Mouse (Mus musculus): ENCODE data around the gene Hectd1. TPM values are rescaled to one million over a fixed set of nuclear protein-coding genes. Genes with fewer than 3 reads are reported as not detected.
A peak's percentile ranks its signal among the peaks of the same experiment; 100 is the strongest.

The Hectd1 gene
- total and polyA plus RNA-seq, 2 experiments from 2014 or later = 28.0 to 67.1 TPM

DNA sequence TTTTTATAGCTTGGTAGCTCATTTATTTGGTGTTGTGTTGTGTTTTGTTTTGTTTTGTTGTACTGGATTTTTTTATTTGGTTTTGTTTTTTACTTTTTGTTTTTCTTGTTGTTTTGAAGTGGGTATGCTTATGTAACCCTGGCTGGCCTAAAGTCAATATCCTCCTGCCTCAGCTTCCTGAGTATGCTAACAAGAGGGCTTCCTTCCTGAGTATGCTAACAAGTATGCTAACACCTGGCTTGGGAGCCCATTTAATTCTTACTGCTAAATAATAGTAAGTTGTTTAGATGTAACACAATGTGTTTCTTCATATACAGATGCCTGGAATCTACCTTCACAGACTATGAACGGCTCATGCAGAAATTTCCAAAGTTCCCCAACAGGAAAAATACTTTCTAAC lies 1.3 kb upstream of the Hectd1 start:
- no peak for ATAC-seq
- no peak for TF ChIP-seq CTCF (IDR thresholded peaks at IDR 0.05; ENCODE audit: low read depth)
- Histone ChIP-seq H3K4me3 (ENCODE audit: low read length) (peak overlapping the region; percentile 97; the same call in 1 of the 2 replicates), H3K9me3 (ENCODE audit: low read length) (no peaks in the 10 kb centered on the region), H3K4me2 (ENCODE audit: low read depth, low read length) (peak overlapping the region; percentile 67), H3K27me3 (ENCODE audit: insufficient read depth, low read length) (no peaks in the 10 kb centered on the region), H3K4me1 (ENCODE audit: insufficient read depth, low read length) (peaks cover 6% of the 10 kb centered on the region), H3K36me3 (ENCODE audit: insufficient read depth, low read length) (no peaks in the 10 kb centered on the region), H3K9ac (replicated peaks; ENCODE audit: low read length) (no peak overlapping the region), H3K27ac (peak overlapping the region; percentile 99; the same call in 1 of the 2 replicates)
- no peak for DNase-seq (ENCODE audit: low spot score)
- WGBS = 90% methylated on average over 1 of the region's 1 CpGs

DNA sequence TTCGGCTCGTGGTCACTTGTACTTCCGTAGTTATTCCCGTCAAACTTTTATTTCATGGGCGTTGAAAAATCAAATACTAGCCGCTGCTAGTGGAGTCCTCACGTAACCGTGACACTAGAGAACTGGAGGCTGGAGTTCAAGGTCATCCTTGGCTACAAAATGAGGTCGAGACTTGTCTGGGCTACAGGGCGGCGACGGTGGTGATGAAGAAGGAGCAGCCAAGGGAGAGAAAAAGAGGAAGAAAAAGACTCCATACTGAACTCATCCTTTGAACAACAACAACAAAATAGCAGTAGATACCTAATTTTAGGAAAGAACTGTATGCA lies 704 bp upstream of the Hectd1 start:
- Histone ChIP-seq H3K4me1 (ENCODE audit: insufficient read depth, low read length) (peaks cover 6% of the 10 kb centered on the region), H3K36me3 (ENCODE audit: insufficient read depth, low read length) (0 out of 2 replicates have a peak, but pooled peaks cover under 1% of the 10 kb centered on the region), H3K4me3 (ENCODE audit: low read length) (peak overlapping the region; percentile 97), H3K27ac (peak overlapping the region; percentile 99), H3K9me3 (ENCODE audit: low read length) (no peaks in the 10 kb centered on the region), H3K4me2 (ENCODE audit: low read depth, low read length) (peak overlapping the region; percentile 67), H3K27me3 (ENCODE audit: insufficient read depth, low read length) (no peaks in the 10 kb centered on the region), H3K9ac (replicated peaks; ENCODE audit: low read length) (peak overlapping the region; percentile 99)
- WGBS = under 1% methylated on average over 12 of the region's 12 CpGs
- no peak for ATAC-seq
- TF ChIP-seq CTCF (IDR thresholded peaks at IDR 0.05; ENCODE audit: low read depth) = no peak
- no peak for DNase-seq (ENCODE audit: low spot score)

DNA sequence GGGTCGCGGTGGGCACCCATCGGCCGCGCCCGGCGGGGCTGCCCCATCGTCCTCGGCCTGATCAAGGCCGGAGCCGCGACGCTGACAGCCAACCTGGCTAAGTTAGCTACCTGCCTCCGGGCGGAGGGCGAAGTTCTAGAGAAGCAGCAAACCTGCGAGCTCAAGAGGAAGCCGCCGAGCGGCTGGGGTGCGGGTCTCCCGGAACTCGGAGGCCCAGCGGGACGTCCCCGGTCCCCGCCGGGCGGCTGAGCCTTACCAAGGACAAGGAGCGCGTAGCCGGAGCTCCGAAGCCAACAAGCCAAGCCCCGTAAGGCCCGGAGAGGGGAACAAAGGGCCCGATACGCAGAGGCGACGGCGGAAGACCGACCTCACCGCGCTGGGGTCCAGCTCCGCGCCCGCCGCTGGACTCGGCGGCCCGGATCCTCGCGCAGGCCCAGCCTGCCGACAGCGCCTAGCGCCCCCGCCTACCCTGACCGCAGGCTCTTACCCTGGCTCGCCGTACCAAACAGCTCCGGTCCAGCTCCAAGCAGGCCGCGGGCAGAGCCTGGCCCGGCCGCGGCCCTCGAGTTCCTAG lies 533 bp downstream of the Hectd1 start:
- Histone ChIP-seq H3K27me3 (ENCODE audit: insufficient read depth, low read length) (no peaks in the 10 kb centered on the region), H3K4me2 (ENCODE audit: low read depth, low read length) (peak overlapping the region; percentile 67), H3K27ac (peak overlapping the region; percentile 99), H3K9me3 (ENCODE audit: low read length) (no peaks in the 10 kb centered on the region), H3K36me3 (ENCODE audit: insufficient read depth, low read length) (0 out of 2 replicates have a peak, but pooled peaks cover 4% of the 10 kb centered on the region), H3K4me3 (ENCODE audit: low read length) (peak overlapping the region; percentile 97), H3K4me1 (ENCODE audit: insufficient read depth, low read length) (peaks cover 6% of the 10 kb centered on the region), H3K9ac (replicated peaks; ENCODE audit: low read length) (peak overlapping the region; percentile 99)
- WGBS = under 1% methylated on average over 64 of the region's 66 CpGs
- no peak for TF ChIP-seq CTCF (IDR thresholded peaks at IDR 0.05; ENCODE audit: low read depth)
- peak; percentile 2; the same call in 1 of the 2 replicates for ATAC-seq
- no peak for DNase-seq (ENCODE audit: low spot score)

DNA sequence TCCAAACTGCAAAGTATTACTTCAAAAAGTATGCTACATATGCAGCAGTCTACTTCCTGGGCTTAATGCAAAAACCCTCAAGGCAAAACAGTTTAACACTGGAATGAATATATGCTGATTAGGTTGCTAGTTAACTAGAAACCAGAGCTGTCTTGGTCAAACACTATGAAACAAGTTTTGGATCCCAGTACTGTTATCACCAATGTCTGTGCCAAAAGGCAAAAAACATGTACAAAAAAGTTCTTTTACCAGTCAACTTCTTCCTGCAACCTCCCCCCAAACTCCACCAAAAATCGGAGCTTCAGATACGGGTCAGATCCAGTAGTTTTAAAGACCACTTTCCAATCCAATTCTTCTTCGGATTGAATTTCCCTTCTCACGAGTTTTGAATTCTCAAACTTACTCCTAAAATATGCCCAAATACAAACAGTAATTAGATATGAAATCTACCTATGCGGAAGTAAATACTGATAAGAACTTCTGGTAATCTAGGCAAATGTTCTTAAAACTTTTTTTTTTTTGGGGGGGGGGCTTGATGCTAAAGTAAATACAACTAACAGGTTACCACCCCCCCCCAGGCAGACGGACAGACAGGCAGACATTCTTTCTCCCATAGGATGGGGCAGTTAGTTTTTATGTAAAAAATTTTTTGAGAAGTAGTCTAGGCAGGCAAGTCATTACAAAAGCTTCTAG lies 1.2 kb downstream of the Hectd1 start:
- peak overlapping the region; percentile 67 for H3K4me2 ChIP-seq (ENCODE audit: low read depth, low read length)
- H3K4me3 ChIP-seq (ENCODE audit: low read length) = peak overlapping the region; percentile 97
- no peak for ATAC-seq
- peaks cover 6% of the 10 kb centered on the region for H3K4me1 ChIP-seq (ENCODE audit: insufficient read depth, low read length)
- DNase-seq (ENCODE audit: low spot score) = no peak
- WGBS = 31% methylated on average over 6 of the region's 6 CpGs
- peak overlapping the region; percentile 99 for H3K27ac ChIP-seq
- peak overlapping the region; percentile 99 for H3K9ac ChIP-seq (replicated peaks; ENCODE audit: low read length)
- H3K27me3 ChIP-seq (ENCODE audit: insufficient read depth, low read length) = no peaks in the 10 kb centered on the region
- H3K9me3 ChIP-seq (ENCODE audit: low read length) = no peaks in the 10 kb centered on the region
- no peak for TF ChIP-seq CTCF (IDR thresholded peaks at IDR 0.05; ENCODE audit: low read depth)
- H3K36me3 ChIP-seq (ENCODE audit: insufficient read depth, low read length) = 0 out of 2 replicates have a peak, but pooled peaks cover 4% of the 10 kb centered on the region

DNA sequence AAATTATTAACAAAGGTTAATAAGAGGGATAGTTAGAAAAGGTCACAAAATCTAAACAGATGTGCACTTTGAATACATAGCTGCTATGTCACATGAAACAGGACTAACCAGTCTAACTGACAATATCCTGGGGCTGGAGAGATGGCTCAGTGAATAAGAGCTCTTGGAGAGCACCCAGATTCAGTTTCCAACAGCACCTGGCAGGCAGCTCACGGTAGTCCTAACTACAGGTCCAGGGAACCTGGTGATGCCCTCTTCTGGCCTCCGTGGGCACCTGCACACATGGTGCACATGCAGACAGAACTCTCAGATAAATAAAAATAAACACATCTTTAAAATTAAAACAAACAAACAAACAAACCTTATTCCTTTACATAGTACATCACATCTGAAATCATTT lies 4.0 kb downstream of the Hectd1 start:
- no peak overlapping the region for H3K9ac ChIP-seq (replicated peaks; ENCODE audit: low read length)
- H3K4me1 ChIP-seq (ENCODE audit: insufficient read depth, low read length) = peaks cover 6% of the 10 kb centered on the region
- H3K27ac ChIP-seq = no peak overlapping the region
- H3K27me3 ChIP-seq (ENCODE audit: insufficient read depth, low read length) = no peaks in the 10 kb centered on the region
- H3K4me2 ChIP-seq (ENCODE audit: low read depth, low read length) = no peak overlapping the region
- DNase-seq (ENCODE audit: low spot score) (no peak), ATAC-seq (no peak)
- H3K36me3 ChIP-seq (ENCODE audit: insufficient read depth, low read length) = 0 out of 2 replicates have a peak, but pooled peaks cover 4% of the 10 kb centered on the region
- H3K4me3 ChIP-seq (ENCODE audit: low read length) = no peak overlapping the region
- H3K9me3 ChIP-seq (ENCODE audit: low read length) = no peaks in the 10 kb centered on the region
- 74% methylated on average over 2 of the region's 2 CpGs for WGBS
- TF ChIP-seq CTCF (IDR thresholded peaks at IDR 0.05; ENCODE audit: low read depth) = peak; percentile 26; the same call in 1 of the 2 replicates

DNA sequence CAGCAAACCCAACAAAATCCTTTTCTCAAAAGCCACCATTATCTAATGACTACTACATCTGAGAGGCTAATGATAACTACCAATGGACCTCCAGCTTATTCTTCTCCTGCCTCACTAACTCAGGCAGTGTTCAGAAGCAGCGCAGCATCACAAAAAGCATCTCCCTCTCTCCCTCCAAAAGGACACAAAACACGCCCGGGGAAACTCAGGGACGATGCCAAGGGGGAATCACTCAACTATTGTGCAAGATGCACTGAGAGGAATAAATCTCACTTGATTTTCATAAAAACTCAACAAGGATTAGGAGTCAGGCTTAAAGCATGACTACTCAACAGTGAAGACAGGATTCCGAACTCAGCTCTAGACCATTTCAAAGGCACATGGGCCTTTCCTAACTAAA lies 6.0 kb downstream of the Hectd1 start:
- no peak for TF ChIP-seq CTCF (IDR thresholded peaks at IDR 0.05; ENCODE audit: low read depth)
- H3K4me1 ChIP-seq (ENCODE audit: insufficient read depth, low read length) = peaks cover 6% of the 10 kb centered on the region; the same call in 1 of the 2 replicates
- WGBS = 65% methylated on average over 5 of the region's 5 CpGs
- ATAC-seq (no peak), DNase-seq (ENCODE audit: low spot score) (no peak)
- H3K4me3 ChIP-seq (ENCODE audit: low read length) = no peak overlapping the region
- H3K27ac ChIP-seq = no peak overlapping the region
- no peaks in the 10 kb centered on the region for H3K27me3 ChIP-seq (ENCODE audit: insufficient read depth, low read length)
- H3K4me2 ChIP-seq (ENCODE audit: low read depth, low read length) = no peak overlapping the region
- H3K9ac ChIP-seq (replicated peaks; ENCODE audit: low read length) = no peak overlapping the region
- H3K9me3 ChIP-seq (ENCODE audit: low read length) = no peaks in the 10 kb centered on the region
- 0 out of 2 replicates have a peak, but pooled peaks cover 4% of the 10 kb centered on the region for H3K36me3 ChIP-seq (ENCODE audit: insufficient read depth, low read length)

DNA sequence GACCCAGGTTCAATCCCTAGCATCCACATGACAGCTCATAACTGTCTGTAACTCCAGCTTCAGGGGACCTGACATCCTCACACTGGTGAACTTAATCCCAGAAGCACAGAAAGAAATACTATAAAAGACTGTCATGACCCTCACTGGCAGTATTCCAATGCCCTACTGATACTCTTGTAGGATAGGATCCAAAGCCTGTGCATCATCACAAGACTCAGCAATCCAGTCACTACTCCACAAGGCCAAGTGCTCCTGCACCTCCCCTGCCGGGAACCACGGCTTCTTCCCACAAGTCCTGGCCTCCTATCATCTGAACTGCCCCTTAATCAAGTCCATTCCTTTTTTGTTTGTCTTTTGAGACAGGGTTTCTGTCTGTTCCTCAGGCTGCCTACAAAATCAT lies 6.5 kb downstream of the Hectd1 start:
- no peak for DNase-seq (ENCODE audit: low spot score)
- no peak overlapping the region for H3K27ac ChIP-seq
- H3K4me3 ChIP-seq (ENCODE audit: low read length) = no peak overlapping the region
- no peak overlapping the region for H3K4me2 ChIP-seq (ENCODE audit: low read depth, low read length)
- H3K36me3 ChIP-seq (ENCODE audit: insufficient read depth, low read length) = 0 out of 2 replicates have a peak, but pooled peaks cover 4% of the 10 kb centered on the region
- ATAC-seq = no peak
- TF ChIP-seq CTCF (IDR thresholded peaks at IDR 0.05; ENCODE audit: low read depth) = no peak
- WGBS = 68% methylated on average over 2 of the region's 2 CpGs
- no peaks in the 10 kb centered on the region for H3K27me3 ChIP-seq (ENCODE audit: insufficient read depth, low read length)
- H3K4me1 ChIP-seq (ENCODE audit: insufficient read depth, low read length) = peaks cover 4% of the 10 kb centered on the region; the same call in 1 of the 2 replicates
- no peaks in the 10 kb centered on the region for H3K9me3 ChIP-seq (ENCODE audit: low read length)
- H3K9ac ChIP-seq (replicated peaks; ENCODE audit: low read length) = no peak overlapping the region
